In genomic region chr9:122287526-122287925, GRCm38 (mm10) we compare ENCODE assay signal across 27 mouse cellular contexts.
"Had no signal": no experiment of that assay in that cellular context is flagged by ENCODE, and none has a peak within 500 bp of the region (broad histone marks: within the 10 kb centered on the region; RNA-seq: fewer than 3 reads in every experiment).

No protein-coding gene starts in this region.

- H3K36me3 ChIP-seq: embryonic facial prominence, embryonic 10.5 days; embryonic facial prominence, embryonic 12.5 days; embryonic facial prominence, embryonic 13.5 days; embryonic facial prominence, embryonic 15.5 days; forebrain, embryonic 15.5 days had no signal

- H3K9me3 ChIP-seq: embryonic facial prominence, embryonic 10.5 days; embryonic facial prominence, embryonic 12.5 days; embryonic facial prominence, embryonic 13.5 days; embryonic facial prominence, embryonic 15.5 days; forebrain, embryonic 12.5 days; forebrain, embryonic 13.5 days; forebrain, embryonic 15.5 days had no signal

- H3K27me3 ChIP-seq: embryonic facial prominence, embryonic 12.5 days; embryonic facial prominence, embryonic 13.5 days; embryonic facial prominence, embryonic 15.5 days; forebrain, embryonic 12.5 days; forebrain, embryonic 13.5 days; forebrain, embryonic 15.5 days had no signal

- H3K9ac ChIP-seq: embryonic facial prominence, embryonic 12.5 days; embryonic facial prominence, embryonic 13.5 days; embryonic facial prominence, embryonic 15.5 days; forebrain, embryonic 12.5 days; forebrain, embryonic 13.5 days; forebrain, embryonic 15.5 days; forebrain, postnatal 0 days had no signal

- ATAC-seq: forebrain, embryonic 13.5 days; forebrain, embryonic 14.5 days; forebrain, embryonic 15.5 days; forebrain, embryonic 16.5 days; forebrain, postnatal 0 days had no signal

- H3K4me2 ChIP-seq: embryonic facial prominence, embryonic 12.5 days; embryonic facial prominence, embryonic 13.5 days; embryonic facial prominence, embryonic 15.5 days; forebrain, embryonic 12.5 days; forebrain, embryonic 13.5 days; forebrain, embryonic 15.5 days had no signal

- H3K27ac ChIP-seq: embryonic facial prominence, embryonic 10.5 days; embryonic facial prominence, embryonic 12.5 days; embryonic facial prominence, embryonic 13.5 days; embryonic facial prominence, embryonic 15.5 days; forebrain, embryonic 12.5 days; forebrain, embryonic 13.5 days; forebrain, embryonic 15.5 days; gastrocnemius, adult 2 months; heart, adult 2 months had no signal

- DNase-seq: cerebellum, adult 18-20 months; cerebellum, adult 2 months; cerebellum, adult 8-10 months; cerebellum, adult 9-10 months; cerebellum, adult 9-11 months; cerebellum, postnatal 10 days; cerebellum, postnatal 14 days; cerebellum, postnatal 25 days; cerebellum, postnatal 36 days; embryo, embryonic 11 days; forebrain, postnatal 0 days; gastrocnemius, adult 2 months; gastrocnemius, postnatal 10 days; gastrocnemius, postnatal 14 days; gastrocnemius, postnatal 25 days; heart, adult 18-20 months; heart, adult 2 months had no signal

- H3K4me3 ChIP-seq: embryonic facial prominence, embryonic 10.5 days; embryonic facial prominence, embryonic 12.5 days; embryonic facial prominence, embryonic 13.5 days; embryonic facial prominence, embryonic 15.5 days; erythroblast, embryonic 14.5 days; forebrain, embryonic 12.5 days; forebrain, embryonic 13.5 days; forebrain, embryonic 15.5 days; gastrocnemius, adult 2 months; heart, adult 2 months had no signal
